Mouse (Mus musculus) liver, embryonic 14.5 days (tissue): Measurements from ENCODE around the gene Rrp12.

ENCODE experiments used
- CTCF ChIP-seq: IDR thresholded peaks from 2 replicates; pipeline ENCODE4 v1.5.1; 2016; ENCODE audit warnings: antibody characterized with exemption, low read depth, control low read depth
- EP300 ChIP-seq: IDR thresholded peaks from 2 replicates; pipeline ENCODE4 v1.6.1; 2016; ENCODE audit warnings: antibody characterized with exemption, low read depth

- TF ChIP-seq CTCF (no peak), EP300 (no peak)
These were observed 14.4 kb upstream of the Rrp12 start for GRCm38 (mm10) chr19:41910396-41910795.
